Mouse (Mus musculus) adrenal gland, adult 8-10 months (tissue): ENCODE measurements around the gene Acvr1b. TPM values are rescaled to one million over a fixed set of nuclear protein-coding genes. Genes with fewer than 3 reads are reported as not detected.
A peak's percentile ranks its signal among the peaks of the same experiment; 100 is the strongest.

ENCODE experiments used
- DNase-seq: peaks from one replicate; pipeline ENCODE4 v3.0.0; 2022
- total RNA-seq, 4 experiments: library from RNA; stranded (reverse); gene quantifications; 2 replicates each; pipeline ENCODE4 v1.2.4; 2022

Acvr1b gene
- total RNA-seq, 4 experiments from 2014 or later = 8.6 to 15.4 (median 12.1) TPM

- no peak for DNase-seq
Measured at GRCm38 (mm10) chr15:101147115-101147909, 26.6 kb upstream of the Acvr1b start.

- no peak for DNase-seq
Measured at GRCm38 (mm10) chr15:101147910-101148273, 26.0 kb upstream of the Acvr1b start.

GRCm38 (mm10) chr15:101148604-101149003 is 25.3 kb upstream of the Acvr1b start:
- no peak for DNase-seq

GRCm38 (mm10) chr15:101151409-101152261 is 22.2 kb upstream of the Acvr1b start:
- no peak for DNase-seq

GRCm38 (mm10) chr15:101154700-101155616 is 18.9 kb upstream of the Acvr1b start:
- no peak for DNase-seq

GRCm38 (mm10) chr15:101160128-101160527 is 13.7 kb upstream of the Acvr1b start:
- no peak for DNase-seq

- no peak for DNase-seq
Measured at GRCm38 (mm10) chr15:101160591-101160990, 13.3 kb upstream of the Acvr1b start.

GRCm38 (mm10) chr15:101161534-101161933 is 12.3 kb upstream of the Acvr1b start:
- DNase-seq = no peak

- DNase-seq = no peak
Measured at GRCm38 (mm10) chr15:101163056-101163458, 10.8 kb upstream of the Acvr1b start.

GRCm38 (mm10) chr15:101163854-101164253 is 10.0 kb upstream of the Acvr1b start:
- peak; percentile 42 for DNase-seq

GRCm38 (mm10) chr15:101164291-101164690 is 9.6 kb upstream of the Acvr1b start:
- DNase-seq = no peak

GRCm38 (mm10) chr15:101165658-101166437 is 8.0 kb upstream of the Acvr1b start:
- no peak for DNase-seq

- no peak for DNase-seq
Measured at GRCm38 (mm10) chr15:101167553-101167952, 6.3 kb upstream of the Acvr1b start.

- no peak for DNase-seq
Measured at GRCm38 (mm10) chr15:101169910-101170309, 4.0 kb upstream of the Acvr1b start.

GRCm38 (mm10) chr15:101170413-101170980 is 3.4 kb upstream of the Acvr1b start:
- DNase-seq = no peak

GRCm38 (mm10) chr15:101171272-101171671 is 2.6 kb upstream of the Acvr1b start:
- DNase-seq = no peak

GRCm38 (mm10) chr15:101172016-101172415 is 1.9 kb upstream of the Acvr1b start:
- DNase-seq = no peak

GRCm38 (mm10) chr15:101174294-101175130 is 645 bp downstream of the Acvr1b start:
- DNase-seq = no peak

GRCm38 (mm10) chr15:101175131-101175460 is 1.2 kb downstream of the Acvr1b start:
- no peak for DNase-seq

GRCm38 (mm10) chr15:101175613-101176283 is 1.9 kb downstream of the Acvr1b start:
- no peak for DNase-seq
